Mouse (Mus musculus) inflammation-experienced regulatory T-cells, adult 6 months (primary cell): ENCODE data around the gene Lamb1. TPM values are rescaled to one million over a fixed set of nuclear protein-coding genes. Genes with fewer than 3 reads are reported as not detected.

Experiments used
- ATAC-seq: one replicate; pipeline ENCODE4 v1.8.0; 2017
- polyA plus RNA-seq, 3 experiments: library from polyadenylated mRNA; unstranded; fragments of 100-300 nt; shearing (Covaris generic); gene quantifications; one replicate each; pipeline ENCODE4 v1.2.1; 2017

Lamb1 gene
- polyA plus RNA-seq, 3 experiments from 2014 or later = not detected

- ATAC-seq = no peak
Observed at GRCm38 (mm10) chr12:31290951-31291350, 25.9 kb downstream of the Lamb1 start.

GRCm38 (mm10) chr12:31293361-31294142, 28.5 kb downstream of the Lamb1 start:
- ATAC-seq = no peak

GRCm38 (mm10) chr12:31294526-31294925, 29.5 kb downstream of the Lamb1 start:
- no peak for ATAC-seq

DNA sequence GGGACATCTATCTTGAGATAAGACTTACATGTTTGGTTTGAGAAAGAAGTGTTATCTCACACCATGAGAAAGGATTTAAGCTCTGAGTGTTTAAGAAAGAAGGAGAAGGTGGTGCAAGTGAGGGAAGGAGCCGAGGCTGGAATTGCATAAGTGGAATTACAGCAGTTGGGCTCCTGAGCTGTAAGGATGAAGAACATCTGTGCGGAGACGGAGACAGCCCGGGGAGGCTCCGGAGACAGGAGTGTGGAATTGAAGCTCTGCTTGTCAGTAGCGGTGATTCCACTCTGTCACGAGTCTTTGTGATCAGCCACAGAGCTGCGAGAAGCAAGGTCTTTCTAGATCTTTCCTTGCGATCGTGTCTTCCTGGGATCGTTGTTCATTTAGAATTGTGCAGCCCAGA, 30.0 kb downstream of the Lamb1 start:
- no peak for ATAC-seq

DNA sequence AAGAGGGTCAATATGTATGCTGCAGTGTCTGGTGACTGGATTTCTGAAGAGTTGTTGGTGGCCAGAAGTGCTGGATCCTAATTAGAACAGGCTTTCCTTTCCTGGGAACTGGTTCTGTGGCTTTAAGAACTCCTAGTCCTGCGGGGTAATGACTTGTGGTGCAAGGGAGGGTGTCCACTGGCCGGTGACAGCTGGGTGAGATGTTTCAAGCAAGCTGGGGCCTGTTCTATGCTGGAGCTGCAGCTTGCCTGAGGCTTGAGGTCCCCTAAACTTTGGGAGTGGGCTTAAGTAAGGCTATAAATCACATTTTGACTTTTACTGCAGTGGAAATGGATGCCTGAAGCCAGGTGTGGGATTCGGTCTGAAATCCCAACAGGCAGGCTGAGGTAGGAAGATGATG, 30.5 kb downstream of the Lamb1 start:
- no peak for ATAC-seq

DNA sequence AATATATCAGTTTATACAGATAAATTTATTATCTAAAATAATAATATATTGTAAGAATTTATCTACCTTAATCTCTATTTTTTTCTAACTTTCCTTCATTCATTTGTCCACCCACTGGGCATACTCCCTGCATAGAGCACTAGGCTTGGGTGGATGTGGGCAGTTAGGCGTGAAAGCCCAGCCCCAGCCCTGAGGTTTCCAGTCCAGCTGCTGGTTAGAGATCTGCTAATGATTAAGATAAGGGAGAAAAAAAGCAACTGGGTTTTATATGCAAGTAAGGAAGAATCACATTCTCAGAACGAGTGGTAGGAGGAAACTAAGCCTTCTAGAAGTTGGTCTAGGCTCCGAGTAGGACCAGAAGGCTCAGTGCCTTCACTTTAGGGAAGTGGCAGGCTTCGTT, 31.1 kb downstream of the Lamb1 start:
- ATAC-seq = no peak

GRCm38 (mm10) chr12:31298122-31298521, 33.1 kb downstream of the Lamb1 start:
- no peak for ATAC-seq

DNA sequence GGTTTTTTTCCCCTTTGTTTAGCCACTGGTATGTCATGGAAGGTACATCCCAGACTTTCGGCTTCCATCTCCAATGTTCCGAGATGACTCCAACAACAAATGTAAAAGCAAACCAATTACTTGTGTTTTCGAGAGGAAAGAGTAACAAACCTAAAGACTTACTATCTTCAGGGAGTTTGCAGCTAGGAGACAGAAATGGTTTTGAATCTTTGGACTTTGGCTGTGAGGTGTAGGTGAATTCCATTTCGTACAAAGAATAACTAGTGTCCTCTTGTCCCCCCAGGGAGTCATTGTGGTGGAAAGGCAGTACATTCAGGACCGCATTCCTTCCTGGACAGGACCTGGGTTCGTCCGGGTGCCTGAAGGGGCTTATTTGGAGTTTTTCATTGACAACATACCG, 33.5 kb downstream of the Lamb1 start:
- no peak for ATAC-seq

- ATAC-seq = no peak
Observed at GRCm38 (mm10) chr12:31299126-31299525, 34.1 kb downstream of the Lamb1 start.

GRCm38 (mm10) chr12:31299676-31300197, 34.7 kb downstream of the Lamb1 start:
- ATAC-seq = no peak

DNA sequence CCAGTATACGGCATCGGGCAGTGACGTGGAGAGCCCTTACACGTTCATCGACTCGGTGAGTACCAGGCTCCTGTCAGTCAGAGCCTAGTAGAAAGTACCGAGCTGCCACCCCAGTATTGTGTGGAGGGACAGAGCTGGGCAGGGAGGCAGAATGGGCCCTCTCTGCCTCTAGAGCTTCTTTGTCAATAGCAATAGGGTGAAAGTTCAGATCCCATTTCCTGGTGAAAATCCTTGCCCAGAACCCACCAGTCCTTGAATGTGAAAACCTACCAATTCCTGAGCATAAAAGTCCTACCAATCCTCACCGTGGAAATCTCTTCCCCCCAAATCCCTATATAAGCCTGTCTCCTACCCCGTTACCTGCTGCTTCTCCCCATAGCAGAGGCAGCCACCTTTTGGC, 35.2 kb downstream of the Lamb1 start:
- no peak for ATAC-seq

DNA sequence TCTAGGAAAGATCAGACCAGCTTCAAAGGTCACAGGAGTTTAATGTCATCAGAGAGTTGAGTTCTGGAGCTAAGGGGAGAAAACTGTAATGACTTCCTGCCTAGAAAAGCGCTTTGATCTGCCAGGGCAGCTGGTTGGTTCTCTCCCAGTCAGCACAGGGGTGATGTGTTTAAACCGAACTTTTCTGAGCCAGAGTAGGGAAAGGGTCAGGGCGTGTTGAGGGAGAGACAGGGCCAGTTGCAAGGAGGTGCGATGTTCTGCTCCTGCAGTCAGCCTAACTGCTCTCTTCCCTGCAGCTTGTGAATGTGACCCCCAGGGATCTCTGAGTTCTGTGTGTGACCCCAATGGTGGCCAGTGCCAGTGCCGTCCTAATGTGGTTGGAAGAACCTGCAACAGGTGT, 37.2 kb downstream of the Lamb1 start:
- ATAC-seq = no peak

DNA sequence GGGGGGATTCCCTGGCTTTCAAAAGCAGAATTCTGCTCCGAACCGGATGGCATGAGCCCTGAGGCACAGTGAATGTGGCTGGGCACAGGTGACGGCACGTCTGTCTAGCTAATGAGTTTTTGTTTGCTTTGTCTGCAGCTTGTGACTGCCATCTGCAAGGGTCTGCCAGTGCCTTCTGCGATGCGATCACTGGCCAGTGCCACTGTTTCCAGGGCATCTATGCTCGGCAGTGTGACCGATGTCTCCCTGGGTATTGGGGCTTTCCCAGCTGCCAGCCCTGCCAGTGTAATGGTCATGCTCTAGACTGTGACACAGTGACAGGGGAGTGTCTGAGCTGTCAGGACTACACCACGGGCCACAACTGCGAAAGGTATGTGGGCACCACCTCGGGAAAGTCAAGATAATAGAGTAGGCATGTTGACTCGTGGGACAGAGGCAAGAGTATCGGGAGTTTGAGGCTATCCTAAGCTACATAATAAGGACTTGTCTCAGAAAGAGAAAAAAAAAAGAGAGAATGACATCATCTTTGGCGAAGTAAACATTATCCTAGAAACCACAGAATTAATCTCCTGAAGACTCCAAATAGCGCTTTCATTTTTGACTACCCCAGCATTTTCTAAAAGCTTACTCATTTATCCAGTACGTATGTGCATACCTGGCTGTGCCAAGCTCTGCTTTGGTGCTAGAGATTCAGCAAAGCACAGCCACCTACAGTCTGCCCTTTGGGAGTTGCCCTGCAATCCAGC, 37.9 kb downstream of the Lamb1 start:
- ATAC-seq = no peak

DNA sequence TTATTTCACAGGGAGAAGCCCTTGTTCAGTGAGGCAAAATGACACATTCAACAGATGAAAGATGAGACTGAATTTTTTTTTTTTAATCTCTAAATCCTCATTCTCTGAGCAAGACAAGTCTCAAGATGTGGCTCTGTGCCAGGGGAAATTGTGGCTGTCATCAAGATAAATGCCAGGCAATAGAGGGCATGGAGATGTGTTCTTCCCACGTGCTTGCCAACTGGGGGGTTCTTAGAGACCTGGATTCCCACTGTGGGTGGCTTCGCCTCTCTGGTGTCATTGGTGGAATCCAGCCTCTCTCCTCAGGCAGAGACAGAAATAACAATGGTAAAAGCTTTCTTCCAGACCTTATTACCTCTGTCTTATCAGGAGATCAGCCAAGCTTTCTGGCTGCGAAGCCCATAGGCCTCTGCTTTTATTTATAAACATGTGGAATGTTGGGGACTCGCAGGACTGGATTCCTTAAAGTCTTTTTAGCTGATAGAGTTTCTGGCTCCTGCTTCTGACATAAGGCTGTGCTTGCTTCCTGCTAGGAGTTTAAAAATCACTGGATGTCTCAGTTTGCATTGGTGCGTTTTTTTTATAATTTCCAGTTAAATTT, 41.1 kb downstream of the Lamb1 start:
- ATAC-seq = no peak

GRCm38 (mm10) chr12:31307011-31307410, 42.0 kb downstream of the Lamb1 start:
- no peak for ATAC-seq

DNA sequence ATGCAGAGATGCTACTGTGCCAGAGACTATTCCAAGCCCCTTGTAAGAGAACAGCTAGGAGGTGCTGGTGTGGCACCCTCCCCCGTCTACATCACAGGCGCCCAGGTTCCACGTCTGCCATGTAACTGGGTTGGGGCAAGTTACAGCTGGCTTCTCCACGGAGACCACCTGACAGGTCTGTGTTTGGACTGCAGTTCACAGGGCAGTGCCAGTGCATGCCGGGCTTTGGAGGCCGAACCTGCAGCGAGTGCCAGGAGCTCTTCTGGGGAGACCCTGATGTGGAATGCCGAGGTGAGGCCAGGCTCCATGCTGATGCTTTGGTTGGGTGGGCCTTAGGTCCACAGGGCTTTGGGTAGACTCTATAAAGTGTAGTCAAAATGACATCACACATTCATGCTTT, 42.7 kb downstream of the Lamb1 start:
- no peak for ATAC-seq

GRCm38 (mm10) chr12:31310687-31311086, 45.7 kb downstream of the Lamb1 start:
- ATAC-seq = no peak

DNA sequence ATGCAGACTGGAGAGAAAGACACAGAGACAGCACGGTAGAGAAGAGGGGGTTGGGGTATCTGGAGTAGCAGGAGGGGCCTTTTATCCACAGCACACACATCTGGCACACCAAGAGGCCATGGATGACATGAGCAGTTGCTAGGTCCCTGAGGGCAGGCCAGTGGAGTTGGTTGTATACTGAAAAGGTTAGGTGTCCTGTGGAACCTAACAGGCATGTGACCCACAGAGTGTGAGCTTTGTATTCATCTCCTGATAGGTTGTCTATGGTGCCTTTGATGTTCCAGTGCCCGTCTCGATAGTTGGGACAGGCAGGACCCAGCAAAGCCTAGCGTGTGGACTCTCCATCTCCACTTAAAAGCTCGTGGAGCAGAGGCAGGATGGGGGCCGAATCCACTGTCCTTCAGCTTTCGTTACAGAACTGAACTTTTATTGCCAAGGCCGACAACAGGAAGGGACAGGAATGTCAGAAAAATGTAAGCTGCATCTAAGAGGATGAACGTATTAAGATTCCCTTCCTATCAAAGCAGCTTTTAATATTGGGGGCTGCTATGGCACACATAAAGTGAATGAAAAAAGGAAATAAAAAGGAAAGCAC, 46.7 kb downstream of the Lamb1 start:
- ATAC-seq = no peak

DNA sequence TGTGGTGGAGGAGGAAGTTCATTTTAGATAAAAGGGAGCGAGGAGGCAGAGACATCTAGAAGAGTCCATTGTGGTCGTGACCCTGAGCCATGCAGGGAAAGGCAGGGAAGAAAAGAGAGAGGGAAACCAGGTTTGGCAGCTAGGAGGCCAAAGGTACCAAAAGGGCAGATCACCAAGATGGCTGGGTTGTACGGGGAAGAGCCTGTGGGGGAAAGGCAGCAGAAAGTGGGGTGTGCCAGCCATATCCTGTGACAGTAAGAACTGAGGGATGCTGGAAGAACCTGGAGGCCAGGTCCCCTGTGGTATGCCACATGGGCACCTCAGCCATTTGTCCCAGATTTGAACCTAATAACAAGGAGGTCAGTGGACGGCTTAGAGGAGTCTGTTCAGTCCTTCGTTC, 47.2 kb downstream of the Lamb1 start:
- ATAC-seq = no peak

GRCm38 (mm10) chr12:31313136-31313535, 48.1 kb downstream of the Lamb1 start:
- no peak for ATAC-seq

DNA sequence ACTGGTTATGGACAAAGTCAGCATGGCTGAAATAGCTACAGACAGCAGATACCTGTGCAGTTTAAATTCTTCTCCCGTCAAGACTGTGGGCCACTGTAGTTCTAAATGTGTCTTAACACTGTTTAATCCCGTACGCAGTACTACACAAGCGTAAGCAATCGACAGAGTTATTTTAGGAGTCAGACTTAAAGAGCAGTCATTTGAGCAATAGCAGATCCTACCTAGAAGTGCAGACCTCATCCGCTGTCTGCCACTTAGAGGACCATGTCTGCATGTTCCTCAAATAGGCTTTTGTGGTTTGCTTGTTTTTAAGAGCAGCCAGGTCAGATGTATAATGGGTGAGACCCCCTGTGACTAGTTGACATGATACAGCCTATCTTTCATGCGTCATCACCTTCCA, 49.3 kb downstream of the Lamb1 start:
- no peak for ATAC-seq

DNA sequence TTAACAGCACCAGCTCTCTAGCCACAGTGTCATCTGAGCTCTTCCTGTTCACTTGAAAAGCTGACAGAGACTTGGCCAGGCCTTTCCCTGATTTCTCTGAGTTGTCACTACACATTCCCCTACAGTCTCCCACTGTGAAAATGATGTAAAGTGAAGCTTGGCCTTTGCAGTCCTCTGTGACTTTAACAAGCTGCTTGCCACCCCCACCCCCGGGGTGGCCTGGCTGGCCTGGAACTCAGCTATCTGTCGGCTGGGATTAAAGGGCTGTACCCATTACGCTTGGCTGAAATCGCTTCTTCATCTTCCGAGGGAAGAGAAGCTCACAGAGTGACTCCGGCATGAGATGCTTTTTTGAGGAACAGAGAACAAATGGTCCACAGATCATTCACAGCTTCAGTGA, 50.9 kb downstream of the Lamb1 start:
- ATAC-seq = no peak
